Mouse (Mus musculus) ES-Bruce4 (cell line): ENCODE results near the gene Mrps30.

Experiments used
- CTCF ChIP-seq: IDR thresholded peaks from one replicate; pipeline ENCODE4 v1.8.1; 2011; ENCODE audit warnings: low read depth, low read length
- EP300 ChIP-seq: IDR thresholded peaks from 2 replicates; pipeline ENCODE4 v1.6.1; 2011; ENCODE audit warnings: low read depth, low read length; ENCODE audit not compliant: insufficient read depth
- POLR2A ChIP-seq: IDR thresholded peaks from one replicate; pipeline ENCODE4 v1.8.1; 2011; ENCODE audit warnings: low read length; ENCODE audit not compliant: insufficient read depth

DNA sequence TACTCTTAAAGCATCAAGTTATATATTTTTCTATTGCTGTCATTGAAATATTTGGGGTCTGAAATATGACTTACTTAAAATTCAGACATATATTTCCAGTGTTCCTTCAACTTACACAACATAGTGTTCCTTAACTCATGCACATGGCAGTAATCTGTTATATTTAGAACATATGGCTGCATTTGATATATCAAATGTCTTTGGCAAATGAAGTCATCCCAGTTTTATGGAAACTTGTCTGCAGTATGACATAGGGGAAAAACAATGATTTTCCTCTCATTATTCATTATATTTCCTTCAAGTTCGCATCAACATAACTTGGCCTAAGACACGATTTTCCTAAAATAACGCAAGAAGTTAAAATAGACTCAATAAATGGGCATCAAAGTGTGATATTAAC is 8.8 kb upstream of the Mrps30 start:
- no peak for TF ChIP-seq EP300
- no peak for TF ChIP-seq CTCF
- TF ChIP-seq POLR2A: no peak
